Mouse (Mus musculus): ENCODE measurements around the gene Jchain.
"Not testable (repeated sequence)": the region's sequence is repeated elsewhere in the genome, so short reads cannot be mapped to it uniquely, and the experiment has no call there.

Gene Jchain

GRCm38 (mm10) chr5:88527657-88528056 lies at the start of gene Jchain:
Gene Jchain (minus strand): TSS chr5:88527891.
- in situ Hi-C loops (cut with MboI): no loop called here

- in situ Hi-C loops (cut with MboI): no loop called here
Measured at GRCm38 (mm10) chr5:88575506-88576338, 48.0 kb upstream of the Jchain start.

- in situ Hi-C loops (cut with MboI): no loop called here
Measured at GRCm38 (mm10) chr5:88574829-88575228, 47.1 kb upstream of the Jchain start.

- in situ Hi-C loops (cut with MboI): no loop called here
Measured at GRCm38 (mm10) chr5:88569541-88569940, 41.9 kb upstream of the Jchain start.

- in situ Hi-C loops (cut with MboI): no loop called here
Measured at GRCm38 (mm10) chr5:88566034-88566841, 38.5 kb upstream of the Jchain start.

- in situ Hi-C loops (cut with MboI): no loop called here
Measured at GRCm38 (mm10) chr5:88565148-88566033, 37.7 kb upstream of the Jchain start.

GRCm38 (mm10) chr5:88564501-88565147 lies 36.9 kb upstream of the Jchain start, which contains the start of gene Rufy3:
Gene Rufy3 (plus strand): TSS chr5:88565040.
- in situ Hi-C loops (cut with MboI): loop anchor here (5.0 kb wide), 1 partner anchor 203 kb away; no protein-coding TSS in a partner anchor

- in situ Hi-C loops (cut with MboI): loop anchor here (5.0 kb wide), 1 partner anchor 204 kb away; no protein-coding TSS in a partner anchor
Measured at GRCm38 (mm10) chr5:88562863-88563780, 35.4 kb upstream of the Jchain start.

- in situ Hi-C loops (cut with MboI): loop anchor here (5.0 kb wide), 1 partner anchor 206 kb away; no protein-coding TSS in a partner anchor
Measured at GRCm38 (mm10) chr5:88561080-88561814, 33.6 kb upstream of the Jchain start.

GRCm38 (mm10) chr5:88558991-88559390 lies 31.3 kb upstream of the Jchain start:
- in situ Hi-C loops (cut with MboI): no loop called here

- in situ Hi-C loops (cut with MboI): no loop called here
Measured at GRCm38 (mm10) chr5:88554086-88554886, 26.6 kb upstream of the Jchain start, which contains the start of gene Utp3. Gene Utp3 (plus strand): TSS chr5:88554462.

GRCm38 (mm10) chr5:88553271-88554085 lies 25.8 kb upstream of the Jchain start:
- in situ Hi-C loops (cut with MboI): no loop called here

- in situ Hi-C loops (cut with MboI): no loop called here
Measured at GRCm38 (mm10) chr5:88545536-88545935, 17.8 kb upstream of the Jchain start.

- in situ Hi-C loops (cut with MboI): not testable (repeated sequence)
Measured at GRCm38 (mm10) chr5:88544411-88544810, 16.7 kb upstream of the Jchain start.

- in situ Hi-C loops (cut with MboI): no loop called here
Measured at GRCm38 (mm10) chr5:88542651-88543282, 15.1 kb upstream of the Jchain start.

- in situ Hi-C loops (cut with MboI): no loop called here
Measured at GRCm38 (mm10) chr5:88540845-88541244, 13.2 kb upstream of the Jchain start.

- in situ Hi-C loops (cut with MboI): no loop called here
Measured at GRCm38 (mm10) chr5:88534697-88535096, 7.0 kb upstream of the Jchain start.

All from mature B cell (primary cell).